Mouse (Mus musculus) forebrain, embryonic 15.5 days (tissue): ENCODE data around the gene Brd2. TPM values are rescaled to one million over a fixed set of nuclear protein-coding genes. Genes with fewer than 3 reads are reported as not detected.
A peak's percentile ranks its signal among the peaks of the same experiment; 100 is the strongest.
"Not testable (repeated sequence)": the region's sequence is repeated elsewhere in the genome, so short reads cannot be mapped to it uniquely, and the experiment has no call there.

ENCODE experiments used
- ATAC-seq: fragments of 200-750 bp; cut with Nextera tagmentation; replicated peaks from 2 replicates; pipeline ENCODE4 v1.8.0; 2017; ENCODE audit warnings: mild to moderate bottlenecking, moderate TSS enrichment, moderate library complexity
- H3K27ac ChIP-seq: fragments of 300-500 bp; sonication (generic); replicated peaks from 2 replicates; pipeline ENCODE4 v1.5.1; 2015; ENCODE audit warnings: mild to moderate bottlenecking, inconsistent platforms
- H3K27me3 ChIP-seq: fragments of 300-500 bp; sonication (generic); 2 replicates; pipeline ENCODE4 v1.6.1; 2015; ENCODE audit warnings: inconsistent platforms
- H3K36me3 ChIP-seq: fragments of 300-500 bp; sonication (generic); 2 replicates; pipeline ENCODE4 v1.6.1; 2015; ENCODE audit warnings: mild to moderate bottlenecking, inconsistent platforms
- H3K4me1 ChIP-seq: fragments of 300-500 bp; sonication (generic); 2 replicates; pipeline ENCODE4 v1.6.1; 2015; ENCODE audit warnings: inconsistent platforms
- H3K4me2 ChIP-seq: fragments of 300-500 bp; sonication (generic); replicated peaks from 2 replicates; pipeline ENCODE4 v1.6.1; 2015; ENCODE audit warnings: mild to moderate bottlenecking, inconsistent platforms
- H3K4me3 ChIP-seq: fragments of 300-500 bp; sonication (generic); 2 replicates; pipeline ENCODE4 v1.5.1; 2015; ENCODE audit warnings: mild to moderate bottlenecking, inconsistent platforms
- H3K9ac ChIP-seq: fragments of 300-500 bp; sonication (generic); replicated peaks from 2 replicates; pipeline ENCODE4 v1.6.1; 2015; ENCODE audit warnings: mild to moderate bottlenecking, inconsistent platforms
- H3K9me3 ChIP-seq: fragments of 300-500 bp; sonication (generic); 2 replicates; pipeline ENCODE4 v1.6.1; 2016; ENCODE audit warnings: inconsistent platforms
- WGBS: fragments of 180-500 bp; shearing (Covaris S2); methylation state at CpG from one replicate; pipeline ENCODE4 v1.1.7; 2015; ENCODE audit warnings: mixed read lengths; 5-methylcytosine and 5-hydroxymethylcytosine counted together
- polyA plus RNA-seq: library from polyadenylated mRNA; unstranded; fragments of >200 nt; fragmentation: Nextera tagmentation; extraction: Ambion mirVana; gene quantifications from 2 replicates; pipeline ENCODE4 v1.2.1, GENCODE M21; 2015

Brd2 gene
- 132 and 133 TPM in 2 replicates for polyA plus RNA-seq

GRCm38 (mm10) chr17:34122188-34122984, at the start of gene Brd2:
Gene Brd2 (minus strand): TSS chr17:34122634.
- H3K9ac ChIP-seq = peak within 1 kb of the TSS; percentile 98
- H3K27me3 ChIP-seq = no peaks in the 10 kb centered on the region
- no peaks in the 10 kb centered on the region for H3K9me3 ChIP-seq
- ATAC-seq = peak; percentile 41
- under 1% methylated on average over 70 of the region's 75 CpGs for WGBS
- no peaks in the 10 kb centered on the region for H3K36me3 ChIP-seq
- H3K4me2 ChIP-seq = peak within 1 kb of the TSS; percentile 80
- H3K4me1 ChIP-seq = peaks cover 28% of the 10 kb centered on the region
- H3K27ac ChIP-seq = peak within 1 kb of the TSS; percentile 100
- peak within 1 kb of the TSS; percentile 90 for H3K4me3 ChIP-seq

DNA sequence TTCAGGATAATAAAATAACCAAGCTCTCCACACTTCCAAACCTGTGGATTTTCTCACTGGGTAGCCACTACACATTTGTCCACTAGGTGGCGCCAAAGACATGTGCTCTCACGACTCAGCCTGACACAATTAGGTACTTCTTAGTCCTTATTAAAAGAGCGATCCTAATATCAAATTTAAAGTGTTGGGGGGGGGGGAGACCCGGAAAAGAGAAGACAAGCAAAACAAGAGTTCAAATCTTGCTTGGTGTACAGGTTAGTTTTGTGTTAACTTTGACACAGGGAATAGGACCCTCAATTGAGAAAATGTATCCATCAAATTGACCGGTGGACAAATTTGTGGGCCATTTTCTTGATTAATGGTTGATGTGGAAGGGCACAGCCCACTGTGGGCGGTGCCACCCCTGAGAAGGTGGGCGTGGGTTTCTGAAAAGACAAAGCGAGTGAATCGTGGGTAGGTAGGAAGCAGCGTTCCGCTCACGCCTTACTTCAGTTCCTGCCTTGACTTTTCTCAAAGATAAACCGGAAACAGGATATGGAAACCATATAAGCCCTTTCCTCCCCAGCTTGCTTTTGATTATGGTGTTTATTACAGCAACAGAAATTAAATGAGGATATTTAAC, 48.6 kb upstream of the Brd2 start:
- no peak overlapping the region for H3K9ac ChIP-seq
- H3K36me3 ChIP-seq = no peaks in the 10 kb centered on the region
- no peak for ATAC-seq
- H3K27me3 ChIP-seq = no peaks in the 10 kb centered on the region
- no peaks in the 10 kb centered on the region for H3K9me3 ChIP-seq
- no peak overlapping the region for H3K4me3 ChIP-seq
- WGBS = 43% methylated on average over 13 of the region's 13 CpGs
- H3K4me2 ChIP-seq = no peak overlapping the region
- no peak overlapping the region for H3K27ac ChIP-seq
- H3K4me1 ChIP-seq = no peaks in the 10 kb centered on the region

- Histone ChIP-seq H3K9ac (no peak overlapping the region), H3K4me3 (no peak overlapping the region), H3K36me3 (no peaks in the 10 kb centered on the region), H3K4me2 (no peak overlapping the region), H3K9me3 (no peaks in the 10 kb centered on the region), H3K27me3 (no peaks in the 10 kb centered on the region), H3K4me1 (no peaks in the 10 kb centered on the region), H3K27ac (no peak overlapping the region)
- ATAC-seq = no peak
- WGBS = 31% methylated on average over 4 of the region's 4 CpGs
These were observed 48.0 kb upstream of the Brd2 start for GRCm38 (mm10) chr17:34170487-34170876.

- Histone ChIP-seq H3K36me3 (no peaks in the 10 kb centered on the region), H3K9me3 (no peaks in the 10 kb centered on the region), H3K27ac (no peak overlapping the region), H3K27me3 (no peaks in the 10 kb centered on the region), H3K9ac (no peak overlapping the region), H3K4me2 (no peak overlapping the region), H3K4me1 (no peaks in the 10 kb centered on the region), H3K4me3 (no peak overlapping the region)
- WGBS = 2% methylated on average over 2 of the region's 2 CpGs
- no peak for ATAC-seq
These were observed 46.8 kb upstream of the Brd2 start for GRCm38 (mm10) chr17:34169279-34169678.

DNA sequence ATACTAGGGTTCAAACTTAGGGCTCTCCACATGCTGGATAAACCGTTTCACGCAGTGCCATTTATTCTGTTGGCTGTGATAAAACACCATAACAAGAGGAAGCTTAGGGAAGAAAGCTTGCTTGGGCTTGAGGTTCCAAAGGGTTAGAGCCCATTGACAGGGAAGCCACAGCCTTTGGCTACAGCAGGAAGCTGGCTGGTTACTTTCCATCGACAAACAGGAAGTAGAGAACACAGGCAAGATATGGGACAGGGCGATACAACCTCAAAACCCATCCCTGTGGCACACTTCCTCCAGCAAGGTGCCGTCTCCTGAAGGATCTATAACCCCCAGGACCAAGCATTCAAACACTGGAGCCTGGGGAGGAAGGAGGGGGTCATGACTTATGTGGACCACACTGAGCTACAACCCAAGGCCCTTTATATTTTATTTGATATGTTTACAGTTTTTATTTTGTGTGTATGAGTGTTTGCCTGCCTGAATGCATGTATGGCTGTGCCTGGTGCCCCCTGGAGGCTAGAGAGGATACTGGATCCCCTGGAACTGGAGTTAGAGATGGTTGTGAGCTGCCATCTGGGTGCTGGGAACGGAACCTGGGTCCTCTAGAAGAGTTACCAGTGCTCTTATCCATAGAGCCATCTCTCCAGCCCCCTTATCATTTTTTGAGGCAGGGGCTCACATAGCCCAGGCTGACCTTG, 42.7 kb upstream of the Brd2 start:
- Histone ChIP-seq H3K9ac (no peak overlapping the region), H3K4me1 (no peaks in the 10 kb centered on the region), H3K4me2 (no peak overlapping the region), H3K27me3 (no peaks in the 10 kb centered on the region), H3K36me3 (no peaks in the 10 kb centered on the region), H3K4me3 (no peak overlapping the region), H3K9me3 (no peaks in the 10 kb centered on the region), H3K27ac (no peak overlapping the region)
- no peak for ATAC-seq
- 82% methylated on average over 6 of the region's 6 CpGs for WGBS

DNA sequence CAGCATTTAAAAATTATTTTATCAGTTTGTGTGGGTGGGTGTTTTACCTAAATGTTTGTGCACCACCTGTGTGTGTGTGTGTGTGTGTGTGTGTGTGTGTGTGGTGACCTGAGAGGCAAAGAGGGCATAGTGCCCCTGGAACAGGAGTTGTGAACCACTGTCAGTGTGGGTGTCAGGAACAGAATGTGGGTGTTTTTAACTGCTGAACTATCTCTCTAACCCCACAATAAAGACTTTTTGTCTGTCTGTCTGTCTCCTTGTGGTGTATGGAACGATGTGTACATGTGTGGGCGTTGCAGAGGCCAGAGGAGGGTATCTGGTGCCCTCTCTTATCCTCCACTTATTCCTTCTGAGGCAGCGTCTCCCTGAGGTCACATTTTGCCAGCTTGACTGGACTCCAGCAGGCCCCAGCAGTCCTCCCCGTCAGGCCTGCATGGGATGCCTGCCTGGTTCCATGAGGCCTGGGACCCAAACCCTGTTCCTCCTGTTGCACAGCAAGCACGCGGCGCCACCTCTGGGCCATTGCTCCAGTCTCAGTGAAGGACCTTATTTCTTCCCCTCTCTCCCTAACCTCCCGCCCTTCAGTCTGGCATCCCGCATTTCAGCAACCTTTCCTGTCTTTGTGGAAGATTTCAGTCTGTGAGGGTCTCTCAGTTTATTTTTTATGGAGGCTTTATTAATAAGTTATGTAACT, 41.9 kb upstream of the Brd2 start:
- Histone ChIP-seq H3K9me3 (no peaks in the 10 kb centered on the region), H3K4me1 (no peaks in the 10 kb centered on the region), H3K4me3 (no peak overlapping the region), H3K27me3 (no peaks in the 10 kb centered on the region), H3K4me2 (no peak overlapping the region), H3K27ac (no peak overlapping the region), H3K9ac (no peak overlapping the region), H3K36me3 (no peaks in the 10 kb centered on the region)
- ATAC-seq = no peak
- WGBS = 43% methylated on average over 9 of the region's 9 CpGs

DNA sequence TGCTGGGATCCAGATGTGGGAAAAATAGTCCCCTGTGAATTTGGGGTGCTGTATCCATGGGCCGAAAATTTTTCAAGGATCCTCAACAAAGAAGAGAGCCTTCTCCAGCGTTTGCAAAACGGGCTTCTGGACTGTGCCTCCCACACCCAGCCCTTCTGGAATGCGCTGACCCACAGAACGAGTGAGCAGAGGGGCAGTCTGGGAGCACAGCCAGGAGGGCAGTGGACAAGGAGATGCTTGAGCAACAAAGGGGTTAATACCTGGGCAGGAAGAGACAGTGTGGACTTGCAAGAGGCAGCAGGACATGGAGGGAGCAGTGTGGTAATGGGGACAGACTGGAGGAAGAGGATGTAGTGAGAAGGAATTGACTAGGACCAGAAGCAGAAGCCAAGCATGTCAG, 33.1 kb upstream of the Brd2 start:
- no peak overlapping the region for H3K27ac ChIP-seq
- WGBS = 64% methylated on average over 5 of the region's 5 CpGs
- no peak overlapping the region for H3K4me2 ChIP-seq
- no peaks in the 10 kb centered on the region for H3K27me3 ChIP-seq
- no peak overlapping the region for H3K9ac ChIP-seq
- no peaks in the 10 kb centered on the region for H3K4me1 ChIP-seq
- H3K9me3 ChIP-seq = no peaks in the 10 kb centered on the region
- H3K36me3 ChIP-seq = no peaks in the 10 kb centered on the region
- ATAC-seq = no peak
- no peak overlapping the region for H3K4me3 ChIP-seq

GRCm38 (mm10) chr17:34152923-34153322, 30.5 kb upstream of the Brd2 start, which contains the start of gene H2-DMb1:
Gene H2-DMb1 (plus strand): TSS chr17:34153072.
- Histone ChIP-seq H3K4me3 (no peak within 1 kb of the TSS), H3K4me1 (no peaks in the 10 kb centered on the region), H3K9ac (no peak within 1 kb of the TSS), H3K27ac (no peak within 1 kb of the TSS), H3K9me3 (no peaks in the 10 kb centered on the region), H3K4me2 (no peak within 1 kb of the TSS), H3K27me3 (no peaks in the 10 kb centered on the region), H3K36me3 (no peaks in the 10 kb centered on the region)
- ATAC-seq = no peak
- 53% methylated on average over 4 of the region's 4 CpGs for WGBS

DNA sequence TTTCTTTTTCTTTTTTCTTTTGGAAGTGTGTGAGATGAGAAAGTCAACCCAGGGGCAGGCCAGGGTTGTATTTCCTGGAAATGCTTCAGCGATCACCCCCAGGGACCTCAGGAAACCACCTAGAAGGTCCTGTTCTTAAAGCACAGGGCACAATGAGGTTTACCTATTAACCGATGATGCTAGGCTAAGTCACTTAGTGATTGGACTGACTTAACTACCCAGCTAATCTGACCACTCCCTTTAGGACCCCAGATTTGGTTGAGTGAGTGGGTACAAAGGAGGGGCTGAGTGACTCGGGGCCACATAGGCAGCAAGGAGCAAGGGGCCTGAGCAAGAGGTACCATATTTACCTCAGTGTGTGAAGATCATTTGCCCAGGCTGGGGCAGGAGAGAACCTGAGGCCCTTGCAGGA, 22.5 kb upstream of the Brd2 start:
- 66% methylated on average over 3 of the region's 3 CpGs for WGBS
- peaks cover 3% of the 10 kb centered on the region for H3K4me1 ChIP-seq
- no peak overlapping the region for H3K4me3 ChIP-seq
- H3K36me3 ChIP-seq = no peaks in the 10 kb centered on the region
- no peak overlapping the region for H3K9ac ChIP-seq
- no peaks in the 10 kb centered on the region for H3K9me3 ChIP-seq
- ATAC-seq = no peak
- H3K27ac ChIP-seq = no peak overlapping the region
- H3K4me2 ChIP-seq = no peak overlapping the region
- peaks cover 13% of the 10 kb centered on the region for H3K27me3 ChIP-seq

DNA sequence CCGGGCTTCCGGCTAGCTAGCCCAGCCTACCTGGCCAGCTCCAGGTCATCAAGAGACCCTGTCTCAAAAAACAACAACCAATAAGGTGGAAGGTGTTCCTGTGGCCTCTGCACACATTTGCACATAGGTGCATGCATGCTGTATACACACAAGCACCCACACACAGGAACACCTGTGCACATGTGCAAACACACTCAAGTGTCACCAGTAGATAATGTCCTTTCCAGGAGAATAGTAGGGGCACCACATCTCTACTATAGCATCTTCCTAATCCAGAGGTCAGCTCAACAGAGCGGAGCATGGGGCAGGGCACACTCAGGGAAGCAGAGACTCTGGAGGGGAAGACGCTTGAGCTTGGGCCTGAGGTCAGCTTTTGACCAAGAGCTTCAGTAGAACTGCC, 21.8 kb upstream of the Brd2 start:
- WGBS = 86% methylated on average over 4 of the region's 4 CpGs
- H3K36me3 ChIP-seq, H3K4me3 ChIP-seq, H3K27ac ChIP-seq, H3K9ac ChIP-seq, ATAC-seq, H3K9me3 ChIP-seq, H3K4me2 ChIP-seq: not testable (repeated sequence)
- peaks cover 10% of the 10 kb centered on the region for H3K4me1 ChIP-seq
- H3K27me3 ChIP-seq = peaks cover 20% of the 10 kb centered on the region

GRCm38 (mm10) chr17:34143461-34143860, 21.0 kb upstream of the Brd2 start:
- Histone ChIP-seq H3K27me3 (peaks cover 28% of the 10 kb centered on the region), H3K4me2 (no peak overlapping the region), H3K36me3 (no peaks in the 10 kb centered on the region), H3K9me3 (no peaks in the 10 kb centered on the region), H3K4me3 (no peak overlapping the region), H3K27ac (no peak overlapping the region), H3K4me1 (peaks cover 12% of the 10 kb centered on the region), H3K9ac (no peak overlapping the region)
- 71% methylated on average over 4 of the region's 5 CpGs for WGBS
- no peak for ATAC-seq

DNA sequence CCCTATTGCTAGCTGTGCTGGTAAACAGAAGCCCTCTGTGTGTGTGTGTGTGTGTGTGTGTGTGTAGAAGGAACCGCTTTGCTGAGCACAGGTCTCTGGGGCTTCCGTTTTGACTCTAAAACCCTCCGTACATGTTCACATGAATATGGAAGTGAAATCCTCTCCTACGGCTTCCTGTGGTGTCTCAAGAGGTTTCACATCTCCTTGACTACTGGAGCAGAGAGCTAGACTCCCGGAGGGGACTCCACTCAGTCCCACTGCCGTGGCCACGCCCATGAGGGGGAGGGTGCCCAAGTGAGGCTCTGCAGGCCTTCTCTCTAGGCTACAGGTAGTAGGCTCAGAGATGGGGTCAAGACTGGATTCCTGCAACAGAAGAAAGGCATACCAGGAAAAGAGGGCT, 20.6 kb upstream of the Brd2 start, which contains the start of gene H2-DMb2:
H2-DMb2 (plus strand) TSS at position 275 of the 400 bp plus-strand sequence.
- Histone ChIP-seq H3K4me2 (no peak within 1 kb of the TSS), H3K9ac (no peak within 1 kb of the TSS), H3K9me3 (no peaks in the 10 kb centered on the region), H3K27ac (no peak within 1 kb of the TSS), H3K4me1 (peaks cover 12% of the 10 kb centered on the region), H3K4me3 (no peak within 1 kb of the TSS), H3K27me3 (peaks cover 32% of the 10 kb centered on the region), H3K36me3 (no peaks in the 10 kb centered on the region)
- ATAC-seq = no peak
- 41% methylated on average over 7 of the region's 7 CpGs for WGBS
